Mouse (Mus musculus) effector memory CD4-positive, alpha-beta T cell, adult 5 months (primary cell): ENCODE measurements around the gene Thrap3. TPM values are rescaled to one million over a fixed set of nuclear protein-coding genes. Genes with fewer than 3 reads are reported as not detected.

Source experiments
- polyA plus RNA-seq: library from polyadenylated mRNA; unstranded; fragments of 100-300 nt; shearing (Covaris generic); gene quantifications from one replicate; pipeline ENCODE4 v1.2.1, GENCODE M21; 2017

Thrap3 gene
- polyA plus RNA-seq = 314 TPM

DNA sequence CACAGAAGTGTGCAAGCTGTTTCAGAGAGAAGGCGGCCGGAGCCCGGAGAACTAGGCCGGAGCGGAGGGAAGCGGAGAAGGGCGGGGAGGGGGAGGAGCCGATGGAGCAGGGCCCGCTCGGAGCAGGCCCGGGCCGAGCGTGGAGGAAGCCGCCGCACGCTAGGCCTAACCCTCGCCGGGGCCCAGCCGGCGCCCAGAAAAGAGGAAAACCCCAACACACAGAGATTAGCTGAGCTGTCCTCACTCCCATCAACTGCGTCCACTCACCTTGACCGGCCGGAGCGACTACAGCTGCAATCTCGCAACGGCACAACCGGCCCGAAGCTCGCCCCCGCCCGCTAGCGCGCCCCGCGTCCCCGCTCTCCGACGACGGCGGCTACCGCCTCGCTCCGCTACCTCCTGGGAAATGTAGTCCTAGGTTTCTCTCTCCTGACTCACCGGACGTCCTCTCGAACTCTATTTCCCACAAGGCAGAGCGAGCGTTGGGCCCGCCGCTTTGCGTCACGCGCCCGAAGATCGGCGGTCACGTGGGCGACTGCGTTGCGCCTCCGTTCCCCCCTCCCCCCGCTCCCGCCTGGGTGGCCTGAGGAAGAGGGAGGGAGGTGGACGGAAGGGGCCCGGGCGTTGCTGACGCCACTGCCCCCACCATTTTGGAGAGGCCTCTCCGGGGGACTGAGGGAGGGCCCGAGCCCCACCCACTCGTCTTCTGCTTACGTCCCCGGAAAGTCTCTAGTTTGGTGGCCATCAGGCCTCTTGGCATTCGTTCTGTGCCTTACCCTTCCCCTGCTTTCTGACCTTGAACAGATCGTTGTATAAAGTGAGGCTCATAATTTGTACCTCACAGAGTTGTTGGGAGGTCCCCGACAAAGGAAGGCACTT, at the start of gene Thrap3:
Gene Thrap3 (minus strand): TSS at position 458 of the 879 bp plus-strand sequence.

DNA sequence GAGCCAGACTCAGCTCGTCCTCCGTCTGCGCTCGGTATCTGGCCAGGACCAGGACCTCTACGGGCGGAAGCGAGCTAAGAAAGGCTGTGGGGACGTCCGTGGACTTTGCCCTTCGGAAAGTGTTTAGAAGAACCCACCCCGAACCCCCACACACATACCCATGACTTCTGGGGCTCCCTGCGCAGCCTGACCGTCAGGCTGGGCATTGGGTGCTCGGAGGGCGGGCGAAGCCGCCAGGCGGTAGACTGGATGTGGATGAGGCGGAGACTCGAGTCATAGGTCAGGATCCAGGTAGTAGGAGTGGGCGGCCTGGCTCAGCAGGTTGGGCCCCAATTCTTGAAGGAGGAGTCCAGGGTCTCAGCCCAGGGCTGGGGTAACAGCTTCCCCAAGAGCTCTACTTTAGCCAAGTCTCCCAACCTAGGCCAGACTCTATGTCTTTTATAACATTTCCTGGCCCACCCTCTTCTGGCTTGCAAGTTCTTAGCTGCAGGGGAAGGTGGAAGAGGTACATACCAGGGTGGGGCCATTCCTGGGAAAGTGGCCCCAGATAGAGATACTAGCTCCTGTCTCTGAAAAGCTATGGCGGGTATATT, 39.4 kb downstream of the Thrap3 start, which contains the start of gene Sh3d21:
Gene Sh3d21 (minus strand): TSS at position 425 of the 593 bp plus-strand sequence.

DNA sequence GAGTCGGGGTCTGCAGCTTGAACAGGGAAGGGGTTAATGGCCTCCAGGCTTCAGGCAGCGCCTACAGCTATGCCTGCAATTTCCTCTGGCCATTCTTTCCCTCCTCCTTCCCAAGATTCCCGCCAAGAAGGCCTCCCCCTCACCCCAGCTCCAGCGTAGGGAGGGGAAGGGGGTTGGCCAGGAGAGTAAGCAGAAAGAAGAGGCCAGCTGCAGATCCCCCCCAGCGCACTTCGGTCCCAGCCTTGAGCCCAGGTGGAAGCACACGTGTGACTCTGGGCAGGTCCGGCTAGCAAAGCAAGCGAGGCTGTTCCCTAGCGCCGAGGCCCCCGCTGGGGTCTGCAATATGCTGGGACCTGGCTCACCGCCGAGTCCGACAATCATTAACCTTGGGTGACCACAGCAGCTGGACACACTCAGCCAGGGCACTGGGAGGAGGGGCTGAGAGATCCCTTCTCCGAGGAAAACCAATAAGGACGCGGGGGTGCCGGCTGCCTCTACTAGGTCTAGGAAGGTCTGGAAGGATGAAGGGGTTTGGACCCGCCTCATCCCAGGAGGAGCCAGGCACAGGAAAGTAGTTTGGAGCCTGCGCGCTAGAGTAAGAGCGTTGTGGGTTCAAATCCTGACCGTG, 54.9 kb downstream of the Thrap3 start, which contains the start of gene Eva1b:
Gene Eva1b (plus strand): TSS at position 212 of the 628 bp plus-strand sequence.

Other genes starting within 250 kb of the Thrap3 start
- not detected for gene Csf3r, start 178.2 kb downstream of the Thrap3 start, polyA plus RNA-seq
- gene Mrps15, start 155.8 kb downstream of the Thrap3 start, polyA plus RNA-seq = 66.3 TPM
- gene Oscp1, start 144.2 kb downstream of the Thrap3 start, polyA plus RNA-seq = not detected
- gene Lsm10, start 106.1 kb downstream of the Thrap3 start, polyA plus RNA-seq = 15.1 TPM
- gene Stk40, start 98.8 kb downstream of the Thrap3 start, polyA plus RNA-seq = 62.6 TPM
- 17.9 TPM for gene Eva1b, start 55.0 kb downstream of the Thrap3 start, polyA plus RNA-seq
- gene Sh3d21, start 39.3 kb downstream of the Thrap3 start, polyA plus RNA-seq = 0.41 TPM
- 45.1 TPM for gene Map7d1, start 53.6 kb upstream of the Thrap3 start, polyA plus RNA-seq
- 56.9 TPM for gene Trappc3, start 59.6 kb upstream of the Thrap3 start, polyA plus RNA-seq
- not detected for gene Col8a2, start 84.0 kb upstream of the Thrap3 start, polyA plus RNA-seq
- 43.2 TPM for gene Adprhl2, start 118.9 kb upstream of the Thrap3 start, polyA plus RNA-seq
- not detected for gene Tekt2, start 122.9 kb upstream of the Thrap3 start, polyA plus RNA-seq
- 42.0 TPM for gene Ago3, start 226.8 kb upstream of the Thrap3 start, polyA plus RNA-seq